Mouse (Mus musculus) stomach, embryonic 16.5 days (tissue): ENCODE data around the gene Nr5a1. TPM values are rescaled to one million over a fixed set of nuclear protein-coding genes. Genes with fewer than 3 reads are reported as not detected.

Source experiments
- ATAC-seq: fragments of 200-750 bp; cut with Nextera tagmentation; 2 replicates; pipeline ENCODE4 v1.8.0; 2017; ENCODE audit warnings: moderate number of reproducible peaks, moderate TSS enrichment; ENCODE audit not compliant: insufficient read depth, low FRiP score
- H3K27ac ChIP-seq: fragments of 300-500 bp; sonication (generic); 2 replicates; pipeline ENCODE4 v1.5.1; 2014; ENCODE audit warnings: low read length
- H3K27me3 ChIP-seq: fragments of 300-500 bp; sonication (generic); 2 replicates; pipeline ENCODE4 v1.6.1; 2014; ENCODE audit warnings: low read length, control low read depth, mixed read lengths; ENCODE audit not compliant: control insufficient read depth, insufficient read depth
- H3K36me3 ChIP-seq: fragments of 300-500 bp; sonication (generic); 2 replicates; pipeline ENCODE4 v1.6.1; 2014; ENCODE audit warnings: low read length; ENCODE audit not compliant: control insufficient read depth, insufficient read depth
- H3K4me1 ChIP-seq: fragments of 300-500 bp; sonication (generic); 2 replicates; pipeline ENCODE4 v1.6.1; 2014; ENCODE audit warnings: low read length, control low read depth, mixed read lengths; ENCODE audit not compliant: control insufficient read depth, insufficient read depth
- H3K4me2 ChIP-seq: fragments of 300-500 bp; sonication (generic); 2 replicates; pipeline ENCODE4 v1.6.1; 2014; ENCODE audit warnings: low read depth, low read length, mixed read lengths
- H3K4me3 ChIP-seq: fragments of 300-500 bp; sonication (generic); replicated peaks from 2 replicates; pipeline ENCODE4 v1.5.1; 2014; ENCODE audit warnings: mild to moderate bottlenecking, low read length
- H3K9ac ChIP-seq: fragments of 300-500 bp; sonication (generic); 2 replicates; pipeline ENCODE4 v1.6.1; 2014; ENCODE audit warnings: low read length
- H3K9me3 ChIP-seq: fragments of 300-500 bp; sonication (generic); replicated peaks from 2 replicates; pipeline ENCODE4 v1.6.1; 2016; ENCODE audit warnings: low read length, control low read depth; ENCODE audit not compliant: control insufficient read depth
- WGBS: fragments of 180-500 bp; shearing (Covaris S2); extraction: QIAGEN DNeasy Blood & Tissue Kit; methylation state at CpG from one replicate; pipeline ENCODE4 v1.1.7; 2014; 5-methylcytosine and 5-hydroxymethylcytosine counted together
- polyA plus RNA-seq: library from polyadenylated mRNA; unstranded; fragments of >200 nt; fragmentation: Nextera tagmentation; extraction: Ambion mirVana; gene quantifications from 2 replicates; pipeline ENCODE4 v1.2.1, GENCODE M21; 2015

Gene Nr5a1
- polyA plus RNA-seq, 1 experiment from 2014 or later = 1.5 TPM

DNA sequence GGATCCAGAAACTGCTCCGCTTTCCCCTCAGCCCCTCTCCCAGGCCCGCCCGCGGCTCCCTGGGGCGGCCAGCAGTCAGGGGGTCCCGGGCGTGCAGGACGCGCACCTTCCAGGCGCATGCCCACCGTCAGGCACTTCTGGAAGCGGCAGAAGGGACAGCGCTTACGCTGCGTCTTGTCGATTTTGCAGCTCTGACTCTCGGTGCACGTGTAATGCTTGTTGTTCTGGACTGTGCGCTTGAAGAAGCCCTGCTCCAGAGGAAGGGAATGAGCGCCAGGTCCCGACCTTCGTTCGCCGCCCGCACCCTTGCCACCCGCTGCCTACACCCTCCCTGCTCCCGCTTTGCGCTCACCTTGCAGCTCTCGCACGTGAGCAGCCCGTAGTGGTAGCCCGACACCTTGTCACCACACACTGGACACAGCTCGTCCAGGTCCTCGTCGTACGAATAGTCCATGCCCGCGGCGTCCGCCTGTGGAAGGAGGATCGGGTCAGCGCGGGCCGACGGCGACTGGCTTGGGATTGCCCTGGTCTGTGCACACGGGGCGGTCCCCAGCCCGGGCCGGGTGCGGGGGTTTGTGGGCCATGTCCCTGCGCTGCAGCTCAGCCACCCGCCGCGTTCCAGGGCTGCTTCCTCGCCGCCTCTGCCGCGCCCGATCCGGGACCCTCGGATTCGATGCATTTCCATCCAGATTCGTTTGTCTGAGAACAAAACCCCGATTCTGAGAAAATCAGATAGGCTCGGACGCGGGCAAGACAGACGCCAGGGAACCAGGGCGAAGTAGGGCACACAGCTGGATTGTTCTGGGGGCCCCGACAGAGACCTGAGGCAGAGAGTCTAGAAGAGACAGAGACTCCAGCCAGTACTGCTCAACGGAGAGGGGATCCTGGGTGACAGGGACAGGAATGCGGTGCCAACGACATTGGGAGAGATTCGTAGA lies 3.8 kb downstream of the Nr5a1 start:
- no peak overlapping the region for H3K27ac ChIP-seq
- no peaks in the 10 kb centered on the region for H3K9me3 ChIP-seq
- peak overlapping the region; percentile 31 for H3K4me3 ChIP-seq
- H3K27me3 ChIP-seq = peaks cover 88% of the 10 kb centered on the region
- 2% methylated on average over 75 of the region's 75 CpGs for WGBS
- ATAC-seq = no peak
- H3K9ac ChIP-seq = no peak overlapping the region
- peak overlapping the region; percentile 40 for H3K4me2 ChIP-seq
- H3K4me1 ChIP-seq = peaks cover 20% of the 10 kb centered on the region
- H3K36me3 ChIP-seq = no peaks in the 10 kb centered on the region

DNA sequence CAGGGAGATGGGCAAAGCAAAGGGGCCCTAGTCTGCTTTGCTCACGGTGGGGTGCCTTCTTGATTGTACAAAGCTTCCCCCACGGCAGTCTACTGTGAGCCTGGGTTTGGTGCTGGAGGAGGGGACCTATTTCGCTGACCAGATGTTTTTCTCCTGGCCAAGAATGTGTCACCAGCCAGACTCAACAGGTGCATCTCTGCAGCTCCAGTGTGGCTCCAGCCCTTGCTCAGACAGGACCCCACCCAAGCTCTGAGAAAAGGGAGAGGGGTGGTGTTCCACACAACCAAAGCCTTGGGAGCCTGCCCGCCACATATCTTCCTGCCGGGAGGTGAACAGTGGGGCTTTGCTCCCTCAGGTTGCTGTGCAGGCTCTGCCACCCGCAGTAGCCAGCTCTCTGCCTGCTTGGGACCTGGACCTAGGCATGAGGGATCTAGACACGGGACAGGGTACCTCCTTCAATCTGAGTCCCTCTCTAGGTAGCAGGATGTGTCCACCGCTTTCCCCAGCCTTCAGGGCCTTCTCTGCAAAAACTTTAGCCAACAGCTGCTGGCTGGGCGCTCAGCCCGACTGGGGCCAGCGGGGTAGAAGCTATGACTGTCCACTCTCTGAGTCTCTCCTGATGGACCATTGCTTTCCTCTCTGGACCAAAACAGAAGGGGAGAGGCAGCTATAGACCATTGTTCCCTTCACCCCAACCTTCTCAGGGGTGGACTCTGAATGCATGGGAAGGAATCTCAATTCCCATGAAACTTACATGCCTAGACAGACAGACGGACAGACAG lies 5.2 kb downstream of the Nr5a1 start:
- no peaks in the 10 kb centered on the region for H3K36me3 ChIP-seq
- ATAC-seq = peak; percentile 15; the same call in 1 of the 2 replicates
- no peak overlapping the region for H3K4me3 ChIP-seq
- peaks cover 20% of the 10 kb centered on the region for H3K4me1 ChIP-seq
- H3K9ac ChIP-seq = no peak overlapping the region
- no peak overlapping the region for H3K4me2 ChIP-seq
- no peak overlapping the region for H3K27ac ChIP-seq
- 26% methylated on average over 12 of the region's 12 CpGs for WGBS
- no peaks in the 10 kb centered on the region for H3K9me3 ChIP-seq
- H3K27me3 ChIP-seq = peaks cover 85% of the 10 kb centered on the region

DNA sequence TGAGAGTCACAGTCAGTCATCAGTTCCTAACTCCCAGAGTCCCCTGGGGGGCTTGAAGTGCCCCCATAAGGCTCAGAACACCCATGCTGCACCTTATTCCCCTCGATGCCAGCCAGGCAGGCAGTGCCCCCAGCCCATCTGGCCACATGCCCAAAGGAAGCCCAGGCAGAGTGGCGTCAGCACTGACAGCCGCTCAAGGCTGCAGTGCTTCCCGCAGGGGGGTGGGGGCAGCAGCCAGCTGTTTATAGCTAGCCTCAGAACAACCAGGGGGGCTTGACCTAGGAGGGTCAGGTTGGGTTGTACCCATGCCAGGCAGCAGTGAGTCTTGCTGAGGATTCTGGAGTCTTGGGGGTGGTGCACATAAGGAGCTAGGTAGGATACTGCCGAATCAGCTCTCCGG lies 7.7 kb downstream of the Nr5a1 start:
- H3K27ac ChIP-seq = no peak overlapping the region; the same call in 1 of the 2 replicates
- peaks cover 17% of the 10 kb centered on the region; the same call in 1 of the 2 replicates for H3K4me1 ChIP-seq
- H3K36me3 ChIP-seq = no peaks in the 10 kb centered on the region
- H3K4me3 ChIP-seq = no peak overlapping the region
- 31% methylated on average over 6 of the region's 6 CpGs for whole genome bisulfite sequencing
- H3K27me3 ChIP-seq = peaks cover 60% of the 10 kb centered on the region
- no peaks in the 10 kb centered on the region for H3K9me3 ChIP-seq
- no peak overlapping the region for H3K4me2 ChIP-seq
- ATAC-seq = no peak
- no peak overlapping the region for H3K9ac ChIP-seq

DNA sequence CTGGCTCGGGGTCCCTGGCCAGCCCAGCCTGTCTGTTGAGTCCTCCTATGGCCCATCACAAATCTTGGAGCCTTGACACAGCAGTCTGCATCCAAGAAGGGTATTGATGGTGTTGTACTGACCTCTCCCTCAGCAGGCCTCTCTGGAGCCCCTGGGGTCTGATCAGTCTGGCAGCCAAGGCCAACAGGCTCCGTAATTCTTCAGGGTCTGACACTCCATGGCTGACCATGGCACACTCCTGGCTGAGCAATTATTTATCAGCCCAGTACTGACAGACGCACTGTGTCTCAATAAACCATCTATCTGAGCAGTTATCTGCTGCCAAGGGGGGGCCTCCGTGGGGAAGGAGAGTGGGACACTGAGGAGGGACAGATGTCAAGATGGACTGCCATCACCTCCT lies 9.3 kb downstream of the Nr5a1 start:
- ATAC-seq = no peak
- Histone ChIP-seq H3K4me3 (no peak overlapping the region), H3K36me3 (no peaks in the 10 kb centered on the region), H3K4me2 (no peak overlapping the region), H3K27me3 (peaks cover 45% of the 10 kb centered on the region), H3K9me3 (no peaks in the 10 kb centered on the region), H3K4me1 (peaks cover 6% of the 10 kb centered on the region; the same call in 1 of the 2 replicates), H3K27ac (no peak overlapping the region), H3K9ac (no peak overlapping the region)
- 53% methylated on average over 4 of the region's 4 CpGs for WGBS

DNA sequence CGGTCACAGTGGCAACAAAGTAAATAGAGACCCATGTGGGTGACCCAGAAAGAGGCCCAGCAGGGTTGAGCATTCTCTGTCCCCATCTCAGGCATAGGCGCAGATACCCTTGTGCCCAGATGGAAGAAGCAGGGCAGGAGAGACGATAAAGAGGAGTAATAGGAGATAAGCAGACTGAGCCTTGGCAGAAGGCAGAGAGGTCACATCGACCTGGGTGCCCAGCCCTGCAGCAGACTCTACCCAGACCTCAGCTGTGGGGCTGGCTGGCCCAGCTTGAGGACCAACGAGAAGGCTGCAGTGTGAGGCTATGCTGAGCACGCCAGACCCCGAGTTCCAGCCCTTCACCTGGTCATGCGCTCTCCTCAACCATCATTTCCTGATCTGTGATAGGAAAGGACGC lies 10.0 kb downstream of the Nr5a1 start:
- Histone ChIP-seq H3K27ac (no peak overlapping the region), H3K4me2 (no peak overlapping the region), H3K27me3 (peaks cover 38% of the 10 kb centered on the region), H3K9me3 (no peaks in the 10 kb centered on the region), H3K9ac (no peak overlapping the region), H3K4me1 (peaks cover 6% of the 10 kb centered on the region; the same call in 1 of the 2 replicates), H3K36me3 (no peaks in the 10 kb centered on the region), H3K4me3 (no peak overlapping the region)
- ATAC-seq = no peak
- 71% methylated on average over 9 of the region's 9 CpGs for WGBS

DNA sequence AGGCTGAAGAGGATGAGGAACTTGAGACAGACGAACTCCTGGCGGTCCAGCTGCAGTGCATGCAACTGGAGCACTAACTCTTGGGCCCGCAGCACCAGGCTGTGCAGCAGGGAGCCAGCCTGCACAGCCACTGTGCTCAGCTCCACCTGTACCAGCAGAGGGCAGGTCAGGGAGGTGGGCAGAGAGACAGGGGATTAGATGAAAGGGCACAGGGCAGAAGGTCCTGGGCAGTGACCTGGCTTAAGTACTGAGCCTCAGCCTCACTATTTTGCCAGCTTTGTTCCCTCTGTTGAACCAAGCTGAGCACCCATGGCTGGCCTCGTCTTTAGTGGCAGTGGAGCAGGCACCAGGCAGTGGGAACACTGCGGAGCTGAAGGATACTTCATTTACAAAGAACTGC lies 14.2 kb downstream of the Nr5a1 start:
- Histone ChIP-seq H3K4me2 (no peak overlapping the region), H3K4me3 (no peak overlapping the region), H3K27ac (no peak overlapping the region), H3K36me3 (no peaks in the 10 kb centered on the region), H3K4me1 (no peaks in the 10 kb centered on the region), H3K27me3 (no peaks in the 10 kb centered on the region; the same call in 1 of the 2 replicates), H3K9ac (no peak overlapping the region), H3K9me3 (no peaks in the 10 kb centered on the region)
- no peak for ATAC-seq
- WGBS = 58% methylated on average over 5 of the region's 5 CpGs

DNA sequence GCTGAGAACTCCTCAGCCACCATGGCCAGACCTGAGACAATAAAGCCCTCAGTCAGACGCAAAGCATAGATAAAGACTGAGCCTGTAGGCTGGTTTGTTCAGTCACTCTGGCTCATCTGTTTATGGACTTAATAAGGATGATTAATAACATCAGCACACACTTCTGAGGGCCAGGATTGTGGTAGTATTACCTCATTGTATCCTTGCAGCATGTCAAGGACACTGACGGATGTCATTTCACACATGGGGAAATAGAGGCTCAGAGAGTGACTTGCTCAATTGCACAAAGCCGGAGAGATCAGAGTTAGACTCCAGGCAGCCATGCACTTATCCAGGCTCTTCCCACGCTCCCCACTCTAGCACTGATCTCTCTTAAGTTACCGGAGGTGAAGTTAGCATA lies 15.7 kb downstream of the Nr5a1 start:
- WGBS = 81% methylated on average over 5 of the region's 5 CpGs
- ATAC-seq = no peak
- no peaks in the 10 kb centered on the region for H3K36me3 ChIP-seq

DNA sequence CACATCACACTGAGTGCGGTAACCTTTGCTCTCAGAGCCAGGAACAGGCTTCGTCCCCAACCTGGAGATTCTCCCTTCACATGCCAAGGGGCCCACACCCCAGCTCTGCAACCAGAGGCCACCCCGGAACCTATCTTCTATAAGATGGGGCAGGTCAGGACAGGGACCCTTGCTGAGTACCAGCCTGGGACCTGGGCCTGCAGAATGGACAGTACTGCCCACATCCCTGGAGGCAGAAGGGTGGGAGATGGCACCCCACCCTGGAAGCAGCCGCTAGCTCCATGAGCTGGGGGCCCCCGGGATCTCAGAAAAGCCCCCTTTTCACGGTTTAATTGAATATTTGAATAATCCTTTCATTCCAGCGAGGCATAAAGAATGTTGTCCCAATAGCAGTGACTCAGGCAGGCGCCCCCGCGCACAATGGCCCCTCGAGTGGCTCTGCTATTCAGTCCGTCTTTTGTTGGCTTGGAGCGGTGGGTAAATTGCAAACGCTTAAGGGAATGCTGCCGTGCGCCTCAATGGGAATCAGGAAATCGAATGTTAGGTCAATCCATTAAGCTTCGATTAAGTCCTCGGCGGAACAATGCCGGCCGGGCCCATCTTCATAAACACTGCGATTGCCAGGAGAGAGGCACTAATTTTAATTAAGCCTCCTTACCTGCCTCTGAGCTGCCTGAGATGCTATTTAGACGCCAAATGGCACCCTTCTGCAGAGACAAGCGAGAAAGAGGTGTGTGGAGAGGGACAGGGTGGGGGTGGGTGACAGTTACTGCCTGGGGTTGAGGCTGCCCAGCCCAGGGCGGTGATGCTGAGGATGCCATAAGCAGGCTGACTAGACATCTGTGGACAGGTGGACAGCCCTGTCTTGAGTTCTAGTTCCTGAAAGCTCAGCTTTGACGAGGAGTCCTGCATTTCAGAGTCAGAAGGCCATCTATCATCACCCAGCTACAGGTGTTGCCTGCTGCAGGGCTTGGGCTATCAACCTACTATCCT lies 16.9 kb downstream of the Nr5a1 start:
- no peak overlapping the region for H3K9ac ChIP-seq
- no peaks in the 10 kb centered on the region for H3K36me3 ChIP-seq
- no peak overlapping the region for H3K27ac ChIP-seq
- no peak overlapping the region for H3K4me2 ChIP-seq
- H3K4me3 ChIP-seq = no peak overlapping the region
- 55% methylated on average over 27 of the region's 27 CpGs for WGBS
- no peak for ATAC-seq
- H3K4me1 ChIP-seq = no peaks in the 10 kb centered on the region
- H3K9me3 ChIP-seq = no peaks in the 10 kb centered on the region
- H3K27me3 ChIP-seq = no peaks in the 10 kb centered on the region; the same call in 1 of the 2 replicates

More for the DNA sequence above, 15.7 kb downstream of the Nr5a1 start:
- Histone ChIP-seq H3K9me3 (no peaks in the 10 kb centered on the region), H3K4me1 (no peaks in the 10 kb centered on the region), H3K27me3 (no peaks in the 10 kb centered on the region; the same call in 1 of the 2 replicates), H3K9ac (no peak overlapping the region), H3K27ac (no peak overlapping the region), H3K4me2 (no peak overlapping the region), H3K4me3 (no peak overlapping the region)
